Mouse (Mus musculus) B cell, adult 2 months (primary cell): ENCODE results near the gene Cntn4.

ENCODE experiments used
- DNase-seq, 2 experiments: peaks; one replicate each; pipeline ENCODE4 v3.0.0; 2022

Cntn4 gene

DNA sequence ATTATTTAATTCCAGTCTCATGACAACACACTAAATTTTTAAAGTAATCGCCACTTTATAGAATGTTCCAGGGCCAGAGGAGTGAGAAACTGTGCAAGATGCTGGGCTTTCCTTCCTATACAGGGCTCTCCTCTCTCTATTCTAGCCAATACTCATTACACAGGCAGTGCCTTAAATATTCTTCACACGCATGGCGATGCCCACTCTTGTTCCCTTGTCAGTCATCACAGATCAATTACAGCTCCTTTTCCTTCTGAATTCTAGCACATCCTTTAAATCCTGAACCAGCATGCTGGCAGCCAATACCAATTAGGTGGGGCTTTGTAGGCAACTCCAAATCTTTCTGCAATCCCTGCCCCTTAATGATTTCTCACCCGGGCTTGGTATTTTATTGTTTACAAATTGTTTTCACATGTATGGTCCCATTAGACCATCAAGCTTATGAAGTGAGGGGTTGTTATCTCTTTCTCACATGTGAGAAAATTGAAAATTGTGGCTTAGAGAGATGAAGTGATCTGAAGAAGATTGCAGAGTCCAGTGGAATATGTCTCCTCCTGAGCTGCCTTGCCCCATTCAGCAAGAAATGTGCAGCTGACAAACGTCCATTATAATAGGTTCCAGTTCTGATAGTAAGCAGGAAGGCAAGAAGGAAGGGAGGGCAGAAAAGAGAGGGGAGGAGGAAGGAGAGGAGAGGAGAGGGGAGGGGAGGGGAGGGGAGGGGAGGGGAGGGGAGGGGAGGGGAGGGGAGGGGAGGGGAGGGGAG lies 789.0 kb downstream of the Cntn4 start:
- DNase-seq = no peak

- DNase-seq = no peak
Measured at GRCm38 (mm10) chr6:106471840-106472608, 794.6 kb downstream of the Cntn4 start.

DNA sequence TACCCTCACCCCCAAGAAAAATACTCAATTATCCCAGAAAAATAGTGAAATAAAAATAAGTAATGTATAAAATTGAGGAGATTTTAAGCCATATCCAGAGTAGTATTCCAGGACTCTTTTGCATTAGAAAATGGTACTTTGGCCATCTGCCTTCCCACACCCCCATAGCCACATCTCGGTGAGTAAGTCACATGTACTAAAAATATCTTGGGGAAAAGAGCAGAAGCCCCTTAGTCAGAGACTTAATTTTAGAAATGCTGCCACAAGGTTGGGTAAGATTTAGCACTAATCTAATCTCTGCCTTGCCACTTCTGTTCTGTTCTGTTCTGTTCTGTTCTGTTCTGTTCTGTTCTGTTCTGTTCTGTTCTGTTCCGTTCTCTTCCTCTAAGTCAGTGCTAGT lies 796.4 kb downstream of the Cntn4 start:
- DNase-seq = no peak

- no peak for DNase-seq
Measured at GRCm38 (mm10) chr6:106481533-106481932, 804.1 kb downstream of the Cntn4 start.

DNA sequence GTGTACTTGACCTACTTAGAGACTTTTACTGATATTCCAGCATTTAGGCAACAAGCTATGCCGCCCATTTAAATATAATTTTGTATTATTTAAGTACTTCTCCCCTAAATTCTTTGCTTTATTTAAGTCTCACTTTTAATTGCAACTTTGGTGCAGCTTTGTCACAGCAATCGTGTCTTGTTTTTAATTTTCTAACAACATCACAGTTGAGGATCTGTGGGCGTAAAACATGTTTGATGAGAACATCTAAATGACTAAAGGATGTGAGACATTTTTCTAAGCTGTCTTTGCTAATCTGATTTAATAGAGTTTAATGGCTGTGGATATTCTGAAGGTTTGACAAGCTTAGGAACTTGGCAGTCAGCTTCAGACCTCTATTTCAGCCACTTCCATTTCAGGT lies 818.8 kb downstream of the Cntn4 start:
- no peak for DNase-seq

DNA sequence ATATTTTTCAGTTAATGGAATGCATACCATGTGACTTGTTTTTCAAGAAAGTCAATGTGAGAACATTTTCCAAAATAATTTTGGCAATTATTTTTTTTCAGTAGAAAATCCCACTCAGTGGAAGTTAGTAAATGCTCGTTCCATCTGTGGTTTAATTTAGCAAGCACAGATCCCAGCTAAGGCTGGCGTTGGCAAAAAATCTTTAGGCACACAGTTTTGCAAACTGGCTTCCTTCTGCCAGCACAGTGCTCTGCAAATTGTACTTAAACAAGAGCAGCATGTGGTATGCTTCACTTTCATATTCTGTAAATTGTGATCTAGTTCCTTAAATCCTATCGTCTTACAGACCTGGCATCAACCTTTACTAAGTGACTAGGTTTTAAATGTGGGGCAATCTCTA lies 821.7 kb downstream of the Cntn4 start:
- DNase-seq = no peak

DNA sequence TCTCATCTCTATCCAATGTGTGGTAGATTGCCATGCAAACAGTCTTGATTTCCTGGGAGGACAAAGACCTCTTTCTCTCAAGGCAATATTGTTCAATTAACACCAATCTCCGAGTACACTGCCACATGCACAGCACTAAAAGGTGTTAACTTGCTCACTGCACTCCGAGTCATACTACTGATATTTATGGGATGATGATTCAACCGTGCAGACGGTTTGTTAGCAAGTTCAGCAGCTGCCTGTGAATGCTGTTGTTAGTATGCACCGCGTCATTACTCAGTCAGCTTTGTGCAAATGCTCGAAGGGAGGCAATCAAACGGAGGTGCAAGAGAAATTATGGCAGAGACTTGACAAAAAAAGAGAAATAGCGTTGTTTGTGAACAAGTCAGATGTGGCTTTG lies 826.5 kb downstream of the Cntn4 start:
- no peak for DNase-seq

GRCm38 (mm10) chr6:106520367-106520766 lies 842.9 kb downstream of the Cntn4 start:
- no peak for DNase-seq

DNA sequence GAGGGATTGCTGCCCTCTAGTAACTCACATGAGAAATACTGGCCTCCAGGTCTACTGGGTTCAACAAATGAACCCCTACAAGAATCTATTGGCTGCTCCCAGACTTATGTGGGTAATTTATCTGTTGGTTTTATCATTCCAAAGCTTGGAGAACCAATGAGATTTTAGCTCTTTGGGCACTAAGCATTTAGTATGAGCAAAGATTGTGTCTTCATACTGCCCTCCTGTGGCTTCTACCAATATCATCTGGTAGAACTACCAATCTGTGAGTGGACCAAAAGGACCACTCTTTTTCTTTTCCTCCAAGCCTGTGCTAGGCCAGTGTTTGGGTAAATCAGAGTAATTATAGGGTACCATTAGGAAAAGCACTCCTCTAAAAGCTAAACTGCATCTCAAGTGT lies 866.0 kb downstream of the Cntn4 start:
- no peak for DNase-seq

DNA sequence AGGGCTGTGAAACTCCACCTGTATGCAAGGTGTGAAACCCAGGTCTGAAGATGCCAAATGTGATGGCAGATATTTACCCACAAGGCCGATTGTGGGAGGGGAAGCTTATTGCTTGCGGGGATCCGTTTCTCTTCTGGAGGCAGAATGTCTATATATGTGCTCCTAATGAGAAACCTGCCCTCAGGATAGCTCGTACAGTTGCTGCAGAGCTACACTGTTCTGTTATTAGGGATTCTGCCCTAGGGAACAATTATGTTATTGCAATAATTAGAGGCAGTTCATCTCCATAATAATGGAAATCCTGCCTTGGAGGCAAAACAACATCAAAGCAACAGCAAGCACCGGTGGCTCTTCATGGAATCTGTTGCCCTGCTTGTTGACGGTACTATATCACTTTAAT lies 884.2 kb downstream of the Cntn4 start:
- DNase-seq = no peak

- DNase-seq = no peak
Measured at GRCm38 (mm10) chr6:106565316-106565715, 887.9 kb downstream of the Cntn4 start.

DNA sequence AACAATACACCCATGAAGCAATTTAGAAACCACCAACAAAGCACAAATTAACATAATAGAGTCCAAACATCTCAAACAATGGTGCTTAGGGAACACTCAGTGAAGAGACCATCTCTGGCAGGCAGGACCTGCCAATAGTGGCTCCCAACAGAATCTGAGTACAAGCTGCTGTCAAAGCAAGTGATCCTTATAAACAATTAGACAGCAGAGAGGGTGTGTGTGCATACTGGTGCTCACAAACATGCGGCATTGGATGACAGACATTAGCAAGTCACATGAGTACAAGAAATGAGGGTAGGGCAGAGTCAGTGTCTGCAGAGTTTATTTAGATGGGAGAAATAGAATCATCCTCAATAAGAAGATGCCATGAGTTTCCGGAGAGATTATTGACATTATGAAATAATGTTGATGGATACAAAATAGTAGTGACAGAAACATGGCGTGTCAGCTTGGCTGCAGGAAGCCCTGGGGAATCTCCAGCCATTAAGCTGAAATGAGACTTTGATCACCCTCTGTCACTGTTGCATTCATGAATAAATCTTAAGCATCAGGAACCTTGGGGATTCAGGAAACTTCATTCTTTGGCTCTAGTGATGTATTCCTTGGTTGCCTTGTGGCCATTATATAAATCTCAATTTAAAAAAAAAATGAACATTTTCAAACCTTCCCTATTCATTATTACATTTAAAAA lies 888.5 kb downstream of the Cntn4 start:
- DNase-seq = no peak

GRCm38 (mm10) chr6:106566929-106567621 lies 889.6 kb downstream of the Cntn4 start:
- no peak for DNase-seq

DNA sequence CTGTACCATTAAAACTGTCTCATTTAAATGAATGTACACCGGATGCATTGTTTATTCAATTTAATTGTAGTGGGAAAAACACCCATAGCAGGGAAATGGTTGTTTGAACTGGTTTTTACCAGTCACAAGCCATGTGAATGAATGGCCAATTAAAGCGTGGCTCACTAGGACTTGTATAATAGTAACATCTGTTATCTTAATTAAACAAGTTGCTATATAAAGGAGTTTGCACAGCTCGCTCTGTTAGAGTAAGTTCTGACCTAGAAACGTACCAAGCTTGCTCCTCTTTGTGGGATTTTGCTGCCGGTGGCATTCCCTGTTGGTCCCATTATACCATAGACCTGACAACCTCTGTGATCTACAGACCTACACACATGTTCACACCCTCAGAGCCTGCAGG lies 902.7 kb downstream of the Cntn4 start:
- DNase-seq = no peak

DNA sequence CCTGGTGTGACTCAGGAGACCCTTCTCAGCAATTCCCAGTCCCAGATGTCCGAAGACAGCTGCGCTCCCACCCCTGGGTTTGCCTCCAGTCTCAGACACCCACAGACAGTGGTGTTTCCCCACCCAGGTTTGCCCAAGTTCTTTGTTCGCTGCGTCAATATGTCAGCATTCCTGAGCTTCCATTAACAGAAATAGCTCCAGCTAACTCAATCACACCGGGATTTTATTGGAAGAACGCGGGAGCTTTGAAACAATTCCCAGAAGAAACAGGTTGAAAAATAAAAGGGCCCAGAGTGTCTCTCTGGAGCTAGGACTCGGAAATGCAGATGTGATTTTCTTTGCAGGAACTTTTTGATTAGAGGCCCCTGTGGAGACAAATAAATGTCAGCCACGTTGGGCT lies 916.3 kb downstream of the Cntn4 start:
- DNase-seq = no peak

- no peak for DNase-seq
Measured at GRCm38 (mm10) chr6:106617081-106617480, 939.6 kb downstream of the Cntn4 start.

DNA sequence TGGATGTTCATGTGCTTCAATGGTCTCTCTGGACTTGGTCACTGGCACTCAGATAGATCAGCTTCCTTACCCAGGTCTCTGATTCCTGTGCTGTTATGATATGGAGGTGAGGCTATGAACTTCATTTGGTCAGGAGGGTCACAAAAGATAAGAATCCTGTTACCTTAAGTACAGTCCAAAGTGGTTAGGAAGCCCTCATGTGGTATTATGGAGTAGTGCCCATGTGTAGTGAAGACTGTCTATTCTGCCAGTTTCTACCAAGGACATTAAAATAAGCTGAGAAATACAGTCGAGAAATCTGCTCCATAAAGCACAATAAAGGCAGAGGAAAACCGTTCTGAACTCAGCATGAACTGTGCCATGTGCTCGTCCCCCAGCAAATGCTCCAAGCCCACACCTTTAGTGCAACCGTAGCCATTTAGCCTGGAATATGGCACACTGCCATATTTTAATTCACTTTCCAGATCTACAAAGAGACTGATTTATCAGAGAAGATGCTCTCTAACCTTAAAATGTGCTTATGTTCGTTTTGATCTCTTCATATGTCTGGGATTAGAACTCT lies 943.8 kb downstream of the Cntn4 start:
- no peak for DNase-seq

DNA sequence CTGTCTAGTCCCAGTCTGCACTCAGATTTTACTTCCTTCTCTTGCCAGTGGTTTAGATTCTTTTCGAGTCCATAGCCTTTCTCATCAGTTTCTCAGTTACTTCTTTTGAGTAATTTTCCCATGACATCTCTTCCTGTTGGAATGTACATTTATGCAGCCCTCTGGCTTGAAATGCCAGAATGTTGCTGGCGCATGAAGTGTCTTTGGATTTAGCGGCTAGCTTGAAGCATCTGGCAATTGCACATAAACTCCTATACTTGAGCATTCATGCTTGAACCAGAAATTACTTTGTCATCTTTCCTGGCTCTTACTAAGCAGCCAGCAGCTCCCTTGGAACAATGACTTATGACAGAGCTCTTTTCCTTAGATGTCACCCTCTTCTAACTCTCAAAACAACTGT lies 965.6 kb downstream of the Cntn4 start:
- DNase-seq = no peak

GRCm38 (mm10) chr6:106645496-106646211 lies 968.2 kb downstream of the Cntn4 start:
- no peak for DNase-seq

GRCm38 (mm10) chr6:106646945-106647344 lies 969.5 kb downstream of the Cntn4 start:
- no peak for DNase-seq

GRCm38 (mm10) chr6:106663780-106664651 lies 986.6 kb downstream of the Cntn4 start:
- DNase-seq = peak; percentile 82 to 84
